Mouse (Mus musculus): ENCODE measurements around the gene Accsl. TPM values are rescaled to one million over a fixed set of nuclear protein-coding genes. Genes with fewer than 3 reads are reported as not detected.

Accsl gene
- polyA plus RNA-seq (2016; fragmentation: Nextera tagmentation; extraction: Ambion mirVana), result not detected in 2 replicates

DNA sequence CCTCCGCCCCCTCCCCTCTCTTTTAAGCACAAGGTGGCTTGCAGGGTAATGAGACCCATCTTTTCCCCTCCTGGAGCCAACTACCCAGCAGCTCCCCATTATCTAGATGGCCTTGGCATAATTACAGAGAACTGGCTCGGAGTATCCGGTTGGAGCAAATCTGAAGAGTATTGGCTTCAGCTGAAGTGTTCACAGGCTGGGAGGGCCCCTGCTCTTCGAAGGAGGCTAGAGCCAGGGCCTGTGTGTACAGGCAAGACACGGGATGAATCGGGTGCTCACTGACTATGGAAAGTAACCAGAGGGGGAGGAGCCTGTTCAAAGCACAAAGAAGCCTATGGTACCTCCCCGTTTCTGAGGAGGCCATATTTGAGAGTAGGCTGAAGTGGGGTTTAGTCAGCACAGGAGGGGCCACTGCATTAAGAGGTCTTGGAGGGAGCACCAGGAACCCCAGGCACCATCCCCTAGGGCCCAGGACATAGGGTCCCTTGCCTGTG, at the start of gene Accsl:
Gene Accsl, minus strand, starts transcription at position 51 of the 494 bp plus-strand sequence.
- no peak within 1 kb of the TSS for H3K4me3 ChIP-seq
- no peak within 1 kb of the TSS for H3K27ac ChIP-seq
- no peak within 1 kb of the TSS for H3K4me2 ChIP-seq (replicated peaks)
- H3K36me3 ChIP-seq, result no peaks in the 10 kb centered on the region
- no peaks in the 10 kb centered on the region for H3K27me3 ChIP-seq
- WGBS, result 69% methylated on average over 7 of the region's 7 CpGs
- no peak within 1 kb of the TSS for H3K9ac ChIP-seq
- no peak for ATAC-seq (ENCODE audit: insufficient number of reproducible peaks, insufficient read depth, low FRiP score, low TSS enrichment)
- peaks cover 9% of the 10 kb centered on the region for H3K4me1 ChIP-seq
- H3K9me3 ChIP-seq, result no peaks in the 10 kb centered on the region

DNA sequence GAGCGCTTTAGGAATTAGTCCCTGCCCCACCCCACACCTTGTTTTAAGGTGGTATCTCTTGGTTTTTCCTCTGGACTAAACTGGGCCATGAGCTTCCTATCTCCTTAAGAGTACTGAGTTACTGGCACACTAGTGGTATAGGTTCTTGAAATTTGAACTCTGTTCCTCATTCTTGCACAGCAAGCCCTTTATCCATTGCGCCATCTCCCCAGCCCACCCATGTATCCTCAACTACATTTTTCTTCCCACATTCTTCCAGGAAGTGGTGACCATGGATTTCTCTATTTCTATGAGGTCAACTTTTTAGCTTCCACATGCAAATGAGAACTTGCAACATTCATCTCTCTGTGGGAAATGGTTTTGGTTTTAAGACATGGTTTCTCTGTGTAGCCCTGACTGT, 44.6 kb upstream of the Accsl start:
- H3K4me2 ChIP-seq (replicated peaks), result no peak overlapping the region
- no peaks in the 10 kb centered on the region for H3K9me3 ChIP-seq
- H3K27me3 ChIP-seq, result no peaks in the 10 kb centered on the region
- no peaks in the 10 kb centered on the region for H3K36me3 ChIP-seq
- no peak overlapping the region for H3K9ac ChIP-seq
- ATAC-seq (ENCODE audit: insufficient number of reproducible peaks, insufficient read depth, low FRiP score, low TSS enrichment), result no peak
- no peak overlapping the region for H3K4me3 ChIP-seq
- H3K27ac ChIP-seq, result no peak overlapping the region
- no peaks in the 10 kb centered on the region for H3K4me1 ChIP-seq
- 82% methylated on average over 2 of the region's 2 CpGs for WGBS

DNA sequence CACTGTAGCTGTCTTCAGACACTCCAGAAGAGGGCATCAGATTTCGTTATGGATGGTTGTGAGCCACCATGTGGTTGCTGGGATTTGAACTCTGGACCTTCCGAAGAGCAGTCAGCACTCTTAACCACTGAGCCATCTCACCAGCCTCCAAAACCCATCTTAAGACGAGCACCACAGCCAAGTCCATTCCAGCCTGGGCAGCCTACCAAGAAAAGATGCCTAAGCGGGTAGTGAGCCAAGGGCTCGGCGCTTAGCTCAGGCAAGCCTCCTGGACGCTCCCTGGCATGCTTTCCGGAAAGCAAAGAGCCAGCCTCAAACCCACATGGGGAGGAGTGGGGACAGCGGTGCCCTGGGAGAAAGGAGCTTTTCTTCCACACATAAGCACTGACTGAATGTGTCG, 43.0 kb upstream of the Accsl start:
- H3K9me3 ChIP-seq, result no peaks in the 10 kb centered on the region
- no peaks in the 10 kb centered on the region for H3K27me3 ChIP-seq
- ATAC-seq (ENCODE audit: insufficient number of reproducible peaks, insufficient read depth, low FRiP score, low TSS enrichment), result no peak
- H3K27ac ChIP-seq, result no peak overlapping the region
- H3K4me2 ChIP-seq (replicated peaks), result no peak overlapping the region
- WGBS, result 84% methylated on average over 10 of the region's 10 CpGs
- H3K4me3 ChIP-seq, result no peak overlapping the region
- no peak overlapping the region for H3K9ac ChIP-seq
- no peaks in the 10 kb centered on the region for H3K36me3 ChIP-seq
- H3K4me1 ChIP-seq, result 0 out of 2 replicates have a peak, but pooled peaks cover 12% of the 10 kb centered on the region

DNA sequence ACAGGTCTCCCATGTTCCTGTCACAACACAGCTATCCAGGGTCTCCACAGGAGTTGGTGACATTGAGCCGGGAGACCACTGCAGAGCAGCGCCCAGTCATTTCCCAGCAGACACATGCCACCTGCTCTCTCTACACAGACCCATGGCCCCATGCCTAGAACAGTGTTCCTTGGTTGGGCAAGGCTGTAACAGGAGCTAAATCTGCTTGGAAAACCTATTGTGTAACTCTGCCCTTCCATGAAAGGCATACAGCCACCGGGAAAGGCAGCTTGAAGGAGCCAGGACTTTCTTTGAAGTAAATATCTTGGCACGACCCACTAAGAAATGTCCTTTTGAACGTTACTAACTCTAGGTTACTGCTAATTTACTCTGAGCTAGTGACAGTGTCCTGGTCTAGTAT, 40.8 kb upstream of the Accsl start:
- no peak for ATAC-seq (ENCODE audit: insufficient number of reproducible peaks, insufficient read depth, low FRiP score, low TSS enrichment)
- no peaks in the 10 kb centered on the region for H3K9me3 ChIP-seq

DNA sequence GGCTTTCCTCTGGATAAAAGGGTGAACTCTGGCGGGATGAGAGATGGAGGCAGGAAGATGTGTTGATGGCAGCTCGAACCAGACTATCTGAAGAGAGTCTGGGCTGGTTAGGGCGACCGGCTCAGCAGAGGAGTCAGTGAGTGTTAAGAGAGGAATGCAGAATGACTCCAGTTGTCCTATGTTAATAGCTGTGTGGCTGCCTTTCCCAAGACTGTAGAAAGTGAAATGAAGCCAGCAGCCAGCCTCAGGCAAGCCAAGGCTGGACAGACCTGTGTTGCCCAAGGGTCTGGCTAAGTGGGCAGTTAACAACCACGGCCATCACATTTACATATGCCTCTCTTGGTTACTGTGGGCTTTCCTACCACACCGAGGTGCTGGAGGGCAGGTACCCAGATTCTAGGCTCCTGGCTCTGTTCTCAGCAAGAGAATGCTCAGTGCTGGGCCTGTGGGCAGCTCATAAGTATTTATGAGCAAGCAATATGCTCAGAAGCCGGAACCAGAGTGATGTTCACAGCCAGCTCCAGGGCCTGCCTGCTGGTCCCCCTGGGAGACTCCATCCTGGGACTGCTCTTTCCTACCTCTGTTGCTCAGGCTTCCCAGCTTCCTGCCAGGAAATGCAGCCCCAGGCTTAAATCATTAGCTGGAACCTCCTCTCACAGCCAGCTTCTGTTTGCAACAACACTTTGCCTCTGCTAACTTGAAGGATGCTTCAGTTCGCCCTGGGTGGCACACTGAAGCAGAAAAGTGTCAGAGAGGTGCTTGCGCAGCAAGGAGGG, 38.8 kb upstream of the Accsl start:
- Histone ChIP-seq H3K36me3 (no peaks in the 10 kb centered on the region), H3K4me3 (no peak overlapping the region), H3K27me3 (no peaks in the 10 kb centered on the region), H3K4me2 (replicated peaks) (no peak overlapping the region), H3K9me3 (no peaks in the 10 kb centered on the region), H3K27ac (no peak overlapping the region), H3K9ac (no peak overlapping the region), H3K4me1 (0 out of 2 replicates have a peak, but pooled peaks cover 12% of the 10 kb centered on the region)
- 44% methylated on average over 9 of the region's 9 CpGs for WGBS
- no peak for ATAC-seq (ENCODE audit: insufficient number of reproducible peaks, insufficient read depth, low FRiP score, low TSS enrichment)

More for the DNA sequence above, 40.8 kb upstream of the Accsl start:
- no peak overlapping the region for H3K9ac ChIP-seq
- no peaks in the 10 kb centered on the region for H3K36me3 ChIP-seq
- H3K4me2 ChIP-seq (replicated peaks), result no peak overlapping the region
- H3K27me3 ChIP-seq, result no peaks in the 10 kb centered on the region
- H3K27ac ChIP-seq, result no peak overlapping the region
- 78% methylated on average over 5 of the region's 5 CpGs for WGBS
- H3K4me1 ChIP-seq, result 0 out of 2 replicates have a peak, but pooled peaks cover 12% of the 10 kb centered on the region
- no peak overlapping the region for H3K4me3 ChIP-seq

DNA sequence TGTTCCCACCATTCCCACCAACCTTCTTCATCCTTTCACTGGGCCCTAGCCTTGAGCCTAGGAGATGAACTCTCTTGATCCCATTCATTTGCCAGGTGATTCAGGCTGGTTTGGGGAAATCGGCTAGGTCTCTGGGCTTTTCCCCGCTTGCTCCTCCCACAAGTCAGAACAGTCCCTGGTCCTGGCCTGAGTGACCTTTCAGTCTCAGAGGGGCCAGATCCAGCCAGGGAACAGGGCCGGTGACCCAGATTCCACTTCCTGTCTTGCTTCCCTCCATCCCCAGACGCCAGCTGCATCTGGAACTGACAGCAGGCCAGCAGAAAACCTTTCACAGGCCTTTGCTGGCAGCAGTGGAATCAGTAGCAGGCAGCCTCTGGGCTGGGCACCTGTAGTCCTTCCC, 37.4 kb upstream of the Accsl start:
- Histone ChIP-seq H3K9ac (no peak overlapping the region), H3K27me3 (no peaks in the 10 kb centered on the region), H3K9me3 (no peaks in the 10 kb centered on the region), H3K27ac (no peak overlapping the region), H3K4me1 (0 out of 2 replicates have a peak, but pooled peaks cover 12% of the 10 kb centered on the region), H3K4me3 (no peak overlapping the region), H3K4me2 (replicated peaks) (no peak overlapping the region), H3K36me3 (no peaks in the 10 kb centered on the region)
- no peak for ATAC-seq (ENCODE audit: insufficient number of reproducible peaks, insufficient read depth, low FRiP score, low TSS enrichment)
- 15% methylated on average over 4 of the region's 4 CpGs for WGBS

DNA sequence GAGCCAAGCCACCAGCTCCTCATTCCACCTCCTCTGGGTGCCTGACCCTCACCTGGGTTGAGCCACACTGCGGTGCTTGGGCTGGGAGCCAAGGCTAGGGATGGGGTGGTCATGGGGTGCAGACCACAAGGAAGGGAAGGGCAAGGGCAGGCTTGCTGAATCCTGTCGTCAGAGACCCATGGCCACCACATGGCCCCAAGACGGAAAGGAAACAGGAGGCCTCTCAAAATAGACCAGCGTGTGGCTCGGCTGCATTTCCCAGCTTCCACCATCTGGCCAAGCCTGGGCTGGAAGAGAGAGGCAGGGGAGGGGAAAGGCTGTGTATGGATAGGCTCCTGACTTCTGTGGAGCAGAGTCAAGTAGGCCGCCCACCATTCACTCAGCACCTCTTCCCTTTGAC, 34.5 kb upstream of the Accsl start:
- H3K9me3 ChIP-seq, result no peaks in the 10 kb centered on the region
- H3K9ac ChIP-seq, result no peak overlapping the region
- H3K36me3 ChIP-seq, result no peaks in the 10 kb centered on the region
- H3K4me1 ChIP-seq, result peaks cover 18% of the 10 kb centered on the region; the same call in 1 of the 2 replicates
- H3K4me3 ChIP-seq, result no peak overlapping the region
- no peak overlapping the region for H3K4me2 ChIP-seq (replicated peaks)
- H3K27me3 ChIP-seq, result no peaks in the 10 kb centered on the region
- ATAC-seq (ENCODE audit: insufficient number of reproducible peaks, insufficient read depth, low FRiP score, low TSS enrichment), result no peak
- H3K27ac ChIP-seq, result no peak overlapping the region
- 53% methylated on average over 6 of the region's 6 CpGs for whole genome bisulfite sequencing

DNA sequence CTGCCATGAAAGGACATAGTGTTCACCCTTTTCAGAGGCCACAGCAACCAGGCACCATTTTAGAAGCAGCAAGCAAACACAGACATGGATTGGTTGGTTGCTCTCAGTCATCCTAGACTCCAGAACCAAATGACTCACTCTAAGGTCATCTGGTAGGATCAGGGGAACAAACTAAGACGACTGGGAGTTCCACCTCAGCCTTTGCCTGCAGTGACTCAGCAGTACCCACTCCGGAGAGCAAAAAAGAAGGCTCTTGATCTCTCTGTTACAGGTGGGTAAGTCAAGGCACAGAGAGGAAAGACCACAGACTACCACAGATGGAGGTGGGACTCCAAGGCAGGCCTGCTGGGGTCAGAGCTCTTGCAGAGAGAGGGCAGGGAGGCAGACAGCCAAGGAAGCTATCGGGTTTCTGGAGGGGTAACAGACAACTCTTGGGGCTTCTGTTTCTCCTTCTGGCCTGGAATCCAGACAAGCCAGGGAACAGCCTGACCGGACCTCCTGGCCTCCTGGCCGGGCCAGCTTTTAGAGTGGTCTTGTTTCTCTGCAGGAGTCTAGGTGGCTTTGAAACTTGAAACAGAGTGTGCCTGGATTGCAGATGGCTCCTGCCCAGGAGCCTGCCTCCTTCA, 33.8 kb upstream of the Accsl start:
- ATAC-seq (ENCODE audit: insufficient number of reproducible peaks, insufficient read depth, low FRiP score, low TSS enrichment), result no peak
- no peak overlapping the region for H3K9ac ChIP-seq
- H3K27ac ChIP-seq, result no peak overlapping the region
- H3K27me3 ChIP-seq, result no peaks in the 10 kb centered on the region
- no peak overlapping the region for H3K4me3 ChIP-seq
- no peaks in the 10 kb centered on the region for H3K36me3 ChIP-seq
- H3K4me2 ChIP-seq (replicated peaks), result no peak overlapping the region
- H3K9me3 ChIP-seq, result no peaks in the 10 kb centered on the region
- WGBS, result 53% methylated on average over 5 of the region's 5 CpGs
- H3K4me1 ChIP-seq, result peaks cover 12% of the 10 kb centered on the region; the same call in 1 of the 2 replicates

DNA sequence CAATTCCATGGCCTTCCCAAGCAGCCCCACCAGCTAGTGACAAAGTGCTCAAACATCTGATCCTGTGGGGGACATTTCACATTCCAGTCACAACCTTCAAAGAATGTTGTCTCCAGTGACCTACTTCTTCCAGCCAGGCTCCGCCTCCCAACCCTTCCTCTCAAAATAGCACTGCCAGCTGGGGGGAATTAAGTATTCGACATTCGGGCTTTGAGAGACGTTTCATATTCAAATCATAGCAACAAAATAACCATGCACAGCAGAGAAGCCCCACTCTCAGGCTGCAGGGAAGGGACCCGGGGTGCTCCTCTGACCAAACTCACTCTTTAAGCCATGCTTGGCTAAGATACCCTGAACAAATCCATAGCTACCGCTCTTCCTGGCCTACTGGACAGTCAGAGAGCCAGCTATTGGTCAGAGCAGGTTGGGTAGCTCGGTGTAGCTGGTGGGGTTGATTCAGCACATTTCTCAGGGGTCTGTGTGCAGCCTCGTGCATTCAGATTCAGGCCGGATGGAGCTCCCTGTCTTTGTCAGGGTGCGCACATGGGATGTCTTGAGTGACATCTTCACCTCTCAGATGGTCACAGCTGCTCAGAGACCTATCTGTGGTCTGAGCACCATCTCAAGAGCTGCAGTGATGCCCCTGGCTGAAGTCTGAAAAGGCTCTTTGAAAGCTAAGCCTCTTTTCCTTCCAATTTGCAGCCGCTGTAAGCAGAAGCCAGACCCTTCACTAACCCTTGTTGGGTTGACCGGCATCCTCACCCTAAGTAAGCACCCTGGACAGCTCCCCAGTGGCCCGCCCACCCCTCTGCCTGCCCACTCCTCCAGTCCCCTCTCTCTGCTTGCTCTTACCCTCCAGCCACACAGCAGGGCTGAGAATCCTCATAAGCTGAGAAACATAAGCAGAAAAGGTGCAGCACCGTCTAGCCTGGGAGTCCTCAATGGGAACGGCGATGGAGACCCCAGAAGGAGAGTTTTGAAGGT, 30.7 kb upstream of the Accsl start:
- H3K9ac ChIP-seq, result no peak overlapping the region
- no peaks in the 10 kb centered on the region for H3K9me3 ChIP-seq
- ATAC-seq (ENCODE audit: insufficient number of reproducible peaks, insufficient read depth, low FRiP score, low TSS enrichment), result no peak
- WGBS, result 49% methylated on average over 16 of the region's 16 CpGs
- no peaks in the 10 kb centered on the region for H3K36me3 ChIP-seq
- H3K4me3 ChIP-seq, result no peak overlapping the region
- peaks cover 5% of the 10 kb centered on the region; the same call in 1 of the 2 replicates for H3K4me1 ChIP-seq
- H3K27ac ChIP-seq, result no peak overlapping the region
- H3K4me2 ChIP-seq (replicated peaks), result no peak overlapping the region
- no peaks in the 10 kb centered on the region for H3K27me3 ChIP-seq

DNA sequence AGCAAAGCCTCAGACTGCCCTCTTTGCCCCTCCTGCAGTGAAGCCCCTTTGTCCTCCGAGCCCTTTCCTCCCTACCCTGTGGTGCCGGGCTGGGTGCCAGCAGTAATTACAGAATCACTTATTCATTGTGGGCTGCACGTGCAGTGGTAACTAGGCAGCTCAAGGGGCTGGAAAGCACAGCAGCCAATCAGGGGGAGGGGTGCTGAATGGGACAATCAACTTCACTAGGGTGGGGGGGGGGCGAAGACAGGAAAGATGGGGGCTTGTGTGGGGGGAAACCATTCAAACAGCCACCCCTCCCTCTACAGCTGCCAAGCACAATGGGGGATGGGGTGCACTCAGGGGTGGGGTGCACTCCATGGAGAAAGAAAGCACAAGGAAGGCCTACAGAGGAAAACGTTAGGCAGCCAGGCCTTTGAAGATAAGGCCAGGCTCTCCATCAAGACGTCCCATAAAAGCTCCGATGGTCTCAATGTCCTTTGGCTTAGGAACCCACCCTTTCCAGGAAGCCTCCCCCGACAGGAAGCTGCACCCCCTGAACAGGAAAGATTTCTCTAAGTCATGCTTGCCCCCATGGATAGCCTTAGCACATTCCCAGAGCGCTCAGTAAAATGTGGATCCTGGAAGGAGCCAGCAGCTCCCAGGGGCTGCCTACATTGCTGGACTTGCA, 22.8 kb upstream of the Accsl start:
- Histone ChIP-seq H3K27ac (peak overlapping the region; percentile 79), H3K9me3 (no peaks in the 10 kb centered on the region), H3K27me3 (no peaks in the 10 kb centered on the region), H3K4me3 (no peak overlapping the region), H3K9ac (no peak overlapping the region), H3K36me3 (no peaks in the 10 kb centered on the region), H3K4me1 (peaks cover 15% of the 10 kb centered on the region), H3K4me2 (replicated peaks) (no peak overlapping the region)
- WGBS, result 30% methylated on average over 9 of the region's 9 CpGs
- peak; percentile 89 for ATAC-seq (ENCODE audit: insufficient number of reproducible peaks, insufficient read depth, low FRiP score, low TSS enrichment)

DNA sequence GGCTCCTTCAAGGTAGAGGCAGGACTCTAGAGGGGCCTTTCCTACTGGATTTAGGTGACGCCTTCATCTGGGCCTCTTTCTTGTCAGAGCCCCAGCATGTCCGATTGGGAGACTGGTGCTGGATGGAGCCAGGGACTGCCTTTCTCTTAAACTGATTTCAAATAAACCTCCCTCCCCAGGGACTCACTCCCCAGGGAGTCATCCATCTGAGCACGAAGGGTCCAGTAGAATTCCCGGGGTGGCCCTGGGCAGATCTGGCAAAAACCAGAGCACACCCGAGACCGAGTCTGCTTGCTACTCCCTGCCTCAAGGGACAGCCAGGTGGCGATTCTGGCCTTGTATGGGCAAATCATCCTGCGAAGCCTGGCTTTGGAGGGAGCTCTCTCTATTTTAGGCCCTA, 21.2 kb upstream of the Accsl start:
- Histone ChIP-seq H3K4me1 (peaks cover 15% of the 10 kb centered on the region), H3K4me2 (replicated peaks) (no peak overlapping the region), H3K36me3 (no peaks in the 10 kb centered on the region), H3K27ac (no peak overlapping the region), H3K9ac (no peak overlapping the region), H3K9me3 (no peaks in the 10 kb centered on the region), H3K27me3 (no peaks in the 10 kb centered on the region), H3K4me3 (no peak overlapping the region)
- 65% methylated on average over 8 of the region's 8 CpGs for WGBS
- no peak for ATAC-seq (ENCODE audit: insufficient number of reproducible peaks, insufficient read depth, low FRiP score, low TSS enrichment)

All from embryonic facial prominence, embryonic 12.5 days (tissue).